Mouse (Mus musculus) liver, adult 2 months (tissue): ENCODE measurements around the gene Dnttip1.

ENCODE experiments used
- CTCF ChIP-seq: fragments of 200-500 bp; IDR thresholded peaks from 2 replicates; pipeline ENCODE4 v1.5.1; 2011; ENCODE audit warnings: low read depth, low read length, control low read depth
- POLR2A ChIP-seq: fragments of 200-500 bp; IDR thresholded peaks from 2 replicates; pipeline ENCODE4 v1.6.1; 2011; ENCODE audit warnings: low read length, control low read depth; ENCODE audit not compliant: insufficient read depth; ENCODE audit errors: extremely low read depth

DNA sequence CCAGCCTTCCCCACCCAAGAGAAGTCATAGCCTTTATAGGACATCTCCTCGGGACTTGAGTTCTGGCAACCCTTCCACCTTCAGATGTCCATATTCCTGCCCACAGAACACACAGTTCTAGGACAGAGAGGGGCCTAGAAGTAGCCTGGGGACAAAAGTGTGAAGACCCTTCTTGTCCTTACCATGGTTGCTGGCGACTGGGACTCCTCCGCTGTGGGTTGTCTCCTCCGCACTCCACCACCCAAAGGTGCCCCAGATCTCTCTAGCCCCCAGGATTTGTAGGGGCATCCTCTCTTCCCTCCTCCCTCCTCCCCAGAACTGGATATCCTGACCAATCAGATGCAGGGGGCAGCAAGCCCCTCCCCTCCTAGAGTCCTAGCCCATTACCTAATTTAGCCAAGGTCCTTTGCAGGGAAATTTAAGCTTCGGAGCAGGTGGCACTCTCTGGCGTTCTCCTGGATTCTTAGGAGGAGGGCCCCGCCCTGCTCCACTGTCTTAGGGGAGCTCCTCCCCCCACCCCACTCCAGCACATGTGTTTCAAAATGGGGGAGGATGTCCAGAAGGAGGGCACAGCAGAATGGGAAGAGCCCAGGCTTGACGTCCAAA, 33.8 kb downstream of the Dnttip1 start, which contains the start of gene Tnnc2:
- TF ChIP-seq CTCF: no peak
- no peak for TF ChIP-seq POLR2A
